Mouse (Mus musculus) C2C12 (cell line): ENCODE data around the gene Slc22a16.

Experiments
- CTCF ChIP-seq: IDR thresholded peaks from one replicate; pipeline ENCODE4 v1.5.1; 2011; ENCODE audit not compliant: control insufficient read depth, insufficient read depth, insufficient read length
- MYOG ChIP-seq: IDR thresholded peaks from one replicate; pipeline ENCODE4 v1.6.1; 2011; ENCODE audit not compliant: control insufficient read depth, insufficient read length; ENCODE audit errors: extremely low read depth

DNA sequence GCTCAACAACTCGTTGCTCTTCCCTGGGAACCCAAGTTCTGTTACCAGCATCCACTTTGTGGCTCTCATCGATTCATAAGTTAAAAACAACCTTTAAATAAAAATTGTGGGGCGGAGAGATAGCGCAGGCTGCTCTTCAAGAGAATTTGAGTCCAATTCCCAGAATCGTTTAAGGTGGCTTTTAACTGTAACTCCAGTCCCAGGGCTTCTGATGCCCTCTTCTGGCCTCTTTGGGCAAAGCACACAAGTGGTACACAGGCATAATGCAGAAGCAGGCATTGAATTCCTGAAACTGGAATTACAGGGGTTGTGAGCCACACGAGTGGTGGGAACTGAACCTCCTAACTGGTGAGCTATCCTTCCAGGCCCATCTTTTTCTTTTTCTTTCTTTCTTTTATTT is 40.5 kb upstream of the Slc22a16 start:
- TF ChIP-seq CTCF, result peak; percentile 19
- TF ChIP-seq MYOG, result no peak
